Mouse (Mus musculus): ENCODE measurements at regions not wholly inside any gene's neighbourhood (a gene's known extent, or its start where the extent isn't known, plus 50 kb on each side); places are given as distances from the start of the nearest gene placed in this dataset.

GRCm38 (mm10) chr14:47905334-47905733 is 215.3 kb upstream of the Peli2 start:
- Histone ChIP-seq H3K9me3 (no peaks in the 10 kb centered on the region), H3K27ac (no peak overlapping the region), H3K9ac (no peak overlapping the region), H3K27me3 (replicated peaks) (no peaks in the 10 kb centered on the region), H3K36me3 (no peaks in the 10 kb centered on the region), H3K4me3 (replicated peaks) (no peak overlapping the region), H3K4me2 (no peak overlapping the region), H3K4me1 (no peaks in the 10 kb centered on the region)
- ATAC-seq (ENCODE audit: insufficient read depth, low FRiP score, low read depth) = no peak

- Histone ChIP-seq H3K4me3 (replicated peaks) (no peak overlapping the region), H3K4me2 (no peak overlapping the region), H3K9ac (no peak overlapping the region), H3K36me3 (no peaks in the 10 kb centered on the region), H3K4me1 (no peaks in the 10 kb centered on the region), H3K27ac (no peak overlapping the region), H3K9me3 (no peaks in the 10 kb centered on the region), H3K27me3 (replicated peaks) (no peaks in the 10 kb centered on the region)
- WGBS = 61% methylated on average over 8 of the region's 8 CpGs
- ATAC-seq (ENCODE audit: insufficient read depth, low FRiP score, low read depth) = no peak
These were observed 211.5 kb upstream of the Peli2 start for GRCm38 (mm10) chr14:47909129-47909528.

- Histone ChIP-seq H3K4me1 (no peaks in the 10 kb centered on the region), H3K4me2 (no peak overlapping the region), H3K9ac (no peak overlapping the region), H3K4me3 (replicated peaks) (no peak overlapping the region), H3K27me3 (replicated peaks) (no peaks in the 10 kb centered on the region), H3K27ac (no peak overlapping the region), H3K9me3 (no peaks in the 10 kb centered on the region), H3K36me3 (no peaks in the 10 kb centered on the region)
- 39% methylated on average over 6 of the region's 6 CpGs for WGBS
- ATAC-seq (ENCODE audit: insufficient read depth, low FRiP score, low read depth) = no peak
These were observed 209.8 kb upstream of the Peli2 start for GRCm38 (mm10) chr14:47910741-47911295.

DNA sequence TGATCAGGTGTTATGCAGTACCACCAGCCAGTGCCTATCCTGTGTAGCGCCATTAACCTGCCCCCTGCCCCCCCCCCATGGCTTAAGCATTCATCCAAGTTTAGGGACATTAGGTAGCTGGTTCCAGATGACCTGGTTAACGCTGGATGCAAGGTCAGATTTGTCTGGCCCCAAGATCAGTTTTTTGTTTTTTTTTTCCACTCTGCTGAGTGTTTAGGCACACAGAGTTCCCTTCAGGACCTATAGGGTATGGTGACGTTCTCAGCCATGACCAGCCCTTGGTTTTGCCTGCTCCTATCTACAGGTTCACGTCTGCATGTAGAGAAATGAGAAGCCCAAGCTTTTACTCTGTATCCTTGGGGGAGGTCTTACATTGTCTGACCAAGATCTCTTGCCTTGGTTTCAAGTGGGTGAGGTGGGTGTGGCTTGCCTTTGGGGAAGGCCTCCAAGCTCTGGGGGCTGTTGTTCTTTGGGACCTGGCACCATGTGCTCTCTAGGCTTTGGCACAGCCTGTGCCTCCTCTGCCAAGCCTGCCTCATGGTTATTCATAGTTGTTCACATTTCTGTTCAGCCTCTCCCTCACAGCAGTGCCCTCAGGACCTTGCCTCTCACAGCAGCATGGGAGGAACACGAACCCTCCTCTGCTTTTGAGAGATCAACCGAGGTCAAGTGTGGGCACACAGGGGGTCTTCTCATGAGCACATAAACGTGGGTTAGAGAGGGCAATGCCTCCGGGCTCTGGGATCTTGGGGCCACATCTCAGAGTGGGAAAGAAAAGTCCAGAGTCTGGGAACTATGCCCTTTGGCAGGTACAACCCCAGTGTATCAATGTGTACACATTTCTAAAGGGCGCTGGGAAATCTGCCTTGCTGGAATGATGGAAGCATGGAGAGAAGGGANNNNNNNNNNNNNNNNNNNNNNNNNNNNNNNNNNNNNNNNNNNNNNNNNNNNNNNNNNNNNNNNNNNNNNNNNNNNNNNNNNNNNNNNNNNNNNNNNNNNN is 208.8 kb upstream of the Peli2 start:
- H3K27me3 ChIP-seq (replicated peaks) = no peaks in the 10 kb centered on the region
- no peak overlapping the region for H3K9ac ChIP-seq
- ATAC-seq (ENCODE audit: insufficient read depth, low FRiP score, low read depth) = no peak
- no peaks in the 10 kb centered on the region for H3K9me3 ChIP-seq
- H3K4me2 ChIP-seq = no peak overlapping the region
- no peak overlapping the region for H3K27ac ChIP-seq
- WGBS = 68% methylated on average over 9 of the region's 9 CpGs
- no peaks in the 10 kb centered on the region for H3K36me3 ChIP-seq
- H3K4me3 ChIP-seq (replicated peaks) = no peak overlapping the region
- H3K4me1 ChIP-seq = no peaks in the 10 kb centered on the region

GRCm38 (mm10) chr14:47915621-47916020 is 205.0 kb upstream of the Peli2 start:
- Histone ChIP-seq H3K4me1 (no peaks in the 10 kb centered on the region), H3K4me3 (replicated peaks) (no peak overlapping the region), H3K36me3 (no peaks in the 10 kb centered on the region), H3K9me3 (no peaks in the 10 kb centered on the region), H3K9ac (no peak overlapping the region), H3K27ac (no peak overlapping the region), H3K27me3 (replicated peaks) (no peaks in the 10 kb centered on the region), H3K4me2 (no peak overlapping the region)
- 57% methylated on average over 1 of the region's 1 CpGs for WGBS
- ATAC-seq (ENCODE audit: insufficient read depth, low FRiP score, low read depth) = no peak

DNA sequence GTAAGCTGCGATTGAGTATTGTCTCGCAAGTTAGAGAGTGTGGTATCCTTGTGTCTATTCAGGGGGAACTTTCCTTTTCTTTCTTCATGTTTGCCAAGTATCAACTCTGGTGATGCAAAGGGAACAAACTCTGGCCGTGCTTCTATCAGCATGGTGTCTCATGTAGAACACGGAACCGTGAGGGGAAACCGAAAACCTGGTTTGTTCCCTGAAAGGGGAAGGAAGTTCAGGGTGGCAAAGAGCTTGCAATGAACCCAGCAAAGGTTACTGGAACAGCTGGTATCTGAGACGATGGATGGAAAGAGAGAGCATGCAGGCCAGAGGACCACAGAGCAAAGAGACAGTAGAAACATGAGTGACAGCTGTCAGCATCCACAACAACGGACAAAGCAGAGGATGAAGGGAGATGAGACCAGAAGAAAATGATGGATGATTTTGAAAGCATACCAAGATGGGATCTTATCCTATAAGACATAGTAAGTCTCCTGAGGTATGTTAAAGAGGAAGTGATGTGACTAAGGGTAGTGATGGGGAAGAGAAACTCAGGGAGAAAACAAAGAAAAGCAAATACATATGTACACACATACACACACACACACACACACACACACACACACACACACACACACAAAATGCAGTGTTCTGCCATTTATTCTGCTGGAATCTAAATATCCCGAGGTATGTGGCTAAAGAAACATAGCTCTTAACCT is 199.8 kb upstream of the Peli2 start:
- Histone ChIP-seq H3K9ac (no peak overlapping the region), H3K4me2 (no peak overlapping the region), H3K27me3 (replicated peaks) (no peaks in the 10 kb centered on the region), H3K9me3 (no peaks in the 10 kb centered on the region), H3K4me3 (replicated peaks) (no peak overlapping the region), H3K4me1 (no peaks in the 10 kb centered on the region), H3K27ac (no peak overlapping the region), H3K36me3 (no peaks in the 10 kb centered on the region)
- no peak for ATAC-seq (ENCODE audit: insufficient read depth, low FRiP score, low read depth)
- 89% methylated on average over 9 of the region's 9 CpGs for WGBS

DNA sequence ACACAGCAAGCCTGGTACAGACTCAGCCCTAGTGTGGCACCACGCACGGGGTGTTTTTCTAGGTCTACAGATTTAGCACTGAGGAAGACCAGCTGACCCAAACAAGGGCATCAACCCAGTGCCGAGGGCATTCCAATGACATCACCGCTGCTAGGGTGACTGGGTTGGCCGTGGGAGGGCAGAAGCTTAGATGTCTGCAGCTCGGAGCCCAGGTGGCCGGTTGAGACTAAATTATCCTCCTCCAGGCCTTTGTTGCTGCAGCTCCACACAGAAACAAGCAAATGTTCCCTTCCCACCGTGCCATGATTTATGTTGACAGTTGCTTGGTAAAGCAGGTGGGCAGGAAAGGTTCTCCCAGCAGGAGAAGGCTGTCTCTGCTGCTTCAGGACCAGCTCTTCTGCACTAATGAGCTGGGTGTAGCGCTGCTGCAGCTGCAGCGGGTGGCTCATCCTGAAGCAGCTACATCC is 198.8 kb upstream of the Peli2 start:
- H3K9ac ChIP-seq = no peak overlapping the region
- ATAC-seq (ENCODE audit: insufficient read depth, low FRiP score, low read depth) = no peak
- no peaks in the 10 kb centered on the region for H3K36me3 ChIP-seq
- no peaks in the 10 kb centered on the region for H3K9me3 ChIP-seq
- H3K4me1 ChIP-seq = no peaks in the 10 kb centered on the region
- no peak overlapping the region for H3K4me3 ChIP-seq (replicated peaks)
- WGBS = 37% methylated on average over 10 of the region's 10 CpGs
- H3K4me2 ChIP-seq = no peak overlapping the region
- H3K27me3 ChIP-seq (replicated peaks) = no peaks in the 10 kb centered on the region
- no peak overlapping the region for H3K27ac ChIP-seq

GRCm38 (mm10) chr14:47926416-47926815 is 194.2 kb upstream of the Peli2 start:
- Histone ChIP-seq H3K27me3 (replicated peaks) (no peaks in the 10 kb centered on the region), H3K4me1 (no peaks in the 10 kb centered on the region), H3K27ac (no peak overlapping the region), H3K36me3 (no peaks in the 10 kb centered on the region), H3K4me3 (replicated peaks) (no peak overlapping the region), H3K4me2 (no peak overlapping the region), H3K9me3 (no peaks in the 10 kb centered on the region), H3K9ac (no peak overlapping the region)
- ATAC-seq (ENCODE audit: insufficient read depth, low FRiP score, low read depth) = no peak
- 91% methylated on average over 3 of the region's 3 CpGs for WGBS

DNA sequence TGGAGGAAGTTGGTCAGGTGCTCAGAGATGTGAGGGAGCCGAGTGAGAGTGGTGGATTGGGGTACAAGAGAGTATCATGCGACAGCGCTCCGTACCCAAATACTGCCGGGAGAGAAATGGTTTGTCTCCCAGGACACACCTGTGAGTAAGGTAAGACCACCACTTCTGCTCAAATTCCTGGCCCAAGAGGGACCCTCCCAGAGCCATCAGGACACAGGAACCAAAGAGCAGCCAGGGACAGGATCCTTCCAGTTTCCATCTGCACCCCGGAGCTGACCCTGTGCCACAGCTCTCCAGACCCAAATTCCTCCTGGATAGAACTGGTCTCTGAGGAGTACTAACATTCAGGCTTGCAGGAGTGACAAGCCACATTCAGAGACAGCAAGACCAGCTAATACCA is 185.2 kb upstream of the Peli2 start:
- no peak for ATAC-seq (ENCODE audit: insufficient read depth, low FRiP score, low read depth)
- WGBS = 93% methylated on average over 6 of the region's 6 CpGs
- no peaks in the 10 kb centered on the region for H3K36me3 ChIP-seq

GRCm38 (mm10) chr14:47937081-47937651 is 183.5 kb upstream of the Peli2 start:
- Histone ChIP-seq H3K36me3 (no peaks in the 10 kb centered on the region), H3K27me3 (replicated peaks) (no peaks in the 10 kb centered on the region), H3K4me2 (no peak overlapping the region), H3K27ac (no peak overlapping the region), H3K4me1 (no peaks in the 10 kb centered on the region), H3K9me3 (no peaks in the 10 kb centered on the region), H3K4me3 (replicated peaks) (no peak overlapping the region), H3K9ac (no peak overlapping the region)
- 76% methylated on average over 7 of the region's 7 CpGs for WGBS
- no peak for ATAC-seq (ENCODE audit: insufficient read depth, low FRiP score, low read depth)

More for the DNA sequence above, 185.2 kb upstream of the Peli2 start:
- Histone ChIP-seq H3K4me2 (no peak overlapping the region), H3K4me3 (replicated peaks) (no peak overlapping the region), H3K27me3 (replicated peaks) (no peaks in the 10 kb centered on the region), H3K27ac (no peak overlapping the region), H3K9me3 (no peaks in the 10 kb centered on the region), H3K9ac (no peak overlapping the region), H3K4me1 (no peaks in the 10 kb centered on the region)

GRCm38 (mm10) chr14:47939781-47940590 is 180.6 kb upstream of the Peli2 start:
- WGBS = 53% methylated on average over 7 of the region's 7 CpGs
- Histone ChIP-seq H3K4me2 (no peak overlapping the region), H3K4me3 (replicated peaks) (no peak overlapping the region), H3K36me3 (no peaks in the 10 kb centered on the region), H3K9me3 (no peaks in the 10 kb centered on the region), H3K9ac (no peak overlapping the region), H3K27me3 (replicated peaks) (no peaks in the 10 kb centered on the region), H3K4me1 (no peaks in the 10 kb centered on the region), H3K27ac (no peak overlapping the region)
- ATAC-seq (ENCODE audit: insufficient read depth, low FRiP score, low read depth) = no peak

Measured in stomach, embryonic 15.5 days (tissue).